Mouse (Mus musculus) gastrocnemius, postnatal 4 days (tissue): ENCODE data around the gene Nedd4. TPM values are rescaled to one million over a fixed set of nuclear protein-coding genes. Genes with fewer than 3 reads are reported as not detected.

ENCODE experiments used
- DNase-seq, 2 experiments: peaks; one replicate each; pipeline ENCODE4 v3.0.0; 2021 to 2022; ENCODE audit warnings: low spot score in 2 of 2, mixed read lengths in 2 of 2
- total RNA-seq, 2 experiments: library from RNA; stranded (reverse); gene quantifications; 2 replicates each; pipeline ENCODE4 v1.2.3; 2021

The Nedd4 gene
- total RNA-seq, 2 experiments from 2014 or later: 884 to 908 TPM

- DNase-seq: no peak
These were observed 13.6 kb downstream of the Nedd4 start for GRCm38 (mm10) chr9:72675745-72676200.

DNA sequence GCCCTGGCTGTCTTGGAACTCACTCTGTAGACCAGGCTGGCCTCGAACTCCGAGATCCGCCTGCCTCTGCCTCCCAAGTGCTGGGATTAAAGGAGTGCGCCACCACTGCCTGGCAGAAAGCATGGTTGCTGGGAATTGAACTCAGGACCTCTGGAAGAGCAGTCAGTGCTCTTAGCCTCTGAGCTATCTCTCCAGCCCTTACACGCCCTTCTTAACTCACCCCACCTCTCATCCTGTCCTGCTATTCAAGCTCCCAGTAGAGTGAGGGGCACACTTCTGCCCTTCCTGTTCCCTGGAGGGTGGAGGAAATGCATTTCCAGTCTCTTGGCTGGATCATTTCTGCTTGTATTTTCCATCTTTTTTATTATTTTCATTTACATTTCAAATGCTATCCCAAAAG lies 15.5 kb downstream of the Nedd4 start:
- no peak for DNase-seq

GRCm38 (mm10) chr9:72678771-72679170 lies 16.6 kb downstream of the Nedd4 start:
- no peak for DNase-seq

- no peak for DNase-seq
These were observed 19.6 kb downstream of the Nedd4 start for GRCm38 (mm10) chr9:72681652-72682228.

DNA sequence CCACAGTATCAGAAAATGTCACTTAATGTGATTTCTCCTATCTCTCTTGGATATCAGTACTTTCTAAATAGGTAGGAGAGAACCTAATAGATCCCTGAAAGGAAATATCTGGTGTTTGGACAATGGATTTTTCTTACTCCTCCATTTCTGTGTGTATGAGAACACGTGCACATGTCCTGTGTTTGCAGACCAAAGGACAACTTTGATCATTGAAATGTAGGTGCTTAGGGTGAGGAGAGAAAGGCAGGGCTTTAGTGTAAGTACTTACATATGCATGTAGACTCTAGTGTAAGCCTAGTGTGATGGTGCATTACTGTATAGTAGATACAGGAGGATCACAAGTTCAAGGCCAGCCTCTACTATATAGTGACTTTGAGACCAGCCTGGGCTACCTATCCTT lies 21.1 kb downstream of the Nedd4 start:
- no peak for DNase-seq

DNA sequence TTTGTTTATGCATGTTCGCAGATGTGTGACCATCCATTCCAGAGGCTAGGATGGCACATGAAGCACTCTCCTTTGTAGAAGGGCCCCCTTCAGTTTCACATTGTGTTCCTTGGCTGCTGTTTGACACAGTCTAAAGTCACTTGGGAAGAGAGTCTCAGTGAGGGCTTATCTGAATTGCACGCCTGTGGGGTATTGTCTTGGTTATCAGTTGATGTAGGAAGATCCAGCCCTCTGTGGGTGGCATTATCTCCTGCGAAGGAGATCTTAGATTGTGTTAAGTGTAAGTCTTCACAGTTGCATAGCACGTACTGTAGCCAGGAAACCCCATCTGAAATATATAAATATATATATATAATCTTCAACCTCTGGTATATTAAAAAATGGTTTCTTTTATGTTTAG lies 23.1 kb downstream of the Nedd4 start:
- no peak for DNase-seq

DNA sequence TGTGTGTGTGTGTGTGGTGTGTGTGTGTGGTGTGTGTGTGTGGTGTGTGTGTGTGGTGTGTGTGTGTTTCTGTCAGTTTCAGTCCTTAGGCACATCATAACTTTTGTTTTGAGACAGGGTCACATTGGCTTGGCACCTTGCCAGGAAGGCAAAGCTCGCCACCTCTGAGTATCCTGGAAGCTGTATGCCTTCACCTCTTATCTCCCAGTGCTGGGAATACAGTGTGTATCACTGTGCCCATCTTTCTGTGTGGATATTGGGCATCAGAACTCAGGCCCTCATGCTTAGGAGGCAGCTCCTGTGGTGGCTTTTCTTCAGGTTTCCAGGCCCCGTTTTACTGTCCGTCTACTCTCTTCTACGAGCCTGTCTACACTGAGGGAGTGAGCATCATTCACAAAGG lies 24.4 kb downstream of the Nedd4 start:
- no peak for DNase-seq

DNA sequence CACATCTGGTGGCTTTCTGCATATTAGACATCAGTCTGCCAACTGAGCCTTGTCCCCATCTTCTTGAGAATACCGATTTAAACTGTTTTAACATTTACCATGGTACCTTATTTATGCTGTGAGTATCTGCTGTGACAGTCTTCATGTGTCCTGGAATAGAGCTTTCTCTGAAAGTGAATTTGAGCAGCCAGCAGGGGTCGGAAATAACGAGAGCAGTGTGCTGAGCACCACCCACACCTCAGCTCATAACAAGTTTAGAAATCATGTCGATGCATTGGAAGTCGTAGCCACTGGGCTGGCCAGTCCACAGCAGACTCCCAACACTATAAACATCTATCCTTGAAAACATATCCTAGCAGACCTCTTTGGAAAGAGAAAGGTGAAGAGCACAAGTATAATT lies 27.4 kb downstream of the Nedd4 start:
- no peak for DNase-seq

GRCm38 (mm10) chr9:72690811-72691210 lies 28.7 kb downstream of the Nedd4 start:
- no peak for DNase-seq

DNA sequence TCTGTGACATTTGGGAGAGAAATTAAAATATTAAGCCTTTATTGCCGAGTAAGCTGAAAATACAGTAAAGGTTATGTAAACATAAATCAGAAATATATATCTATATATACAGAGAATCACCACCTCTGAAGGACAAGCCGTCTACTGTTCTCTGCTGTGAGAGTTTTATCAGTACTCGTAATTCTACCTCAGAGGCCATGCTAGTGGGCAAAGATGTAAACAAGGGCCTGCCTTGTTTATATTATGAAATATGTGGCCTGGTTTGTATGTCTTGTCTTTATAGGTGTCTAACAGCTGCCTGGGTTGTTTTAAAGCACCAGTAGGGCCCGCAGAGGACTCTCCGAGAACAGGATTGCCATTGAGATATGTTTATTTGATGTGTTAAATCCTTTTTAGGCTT lies 29.8 kb downstream of the Nedd4 start:
- DNase-seq: no peak

DNA sequence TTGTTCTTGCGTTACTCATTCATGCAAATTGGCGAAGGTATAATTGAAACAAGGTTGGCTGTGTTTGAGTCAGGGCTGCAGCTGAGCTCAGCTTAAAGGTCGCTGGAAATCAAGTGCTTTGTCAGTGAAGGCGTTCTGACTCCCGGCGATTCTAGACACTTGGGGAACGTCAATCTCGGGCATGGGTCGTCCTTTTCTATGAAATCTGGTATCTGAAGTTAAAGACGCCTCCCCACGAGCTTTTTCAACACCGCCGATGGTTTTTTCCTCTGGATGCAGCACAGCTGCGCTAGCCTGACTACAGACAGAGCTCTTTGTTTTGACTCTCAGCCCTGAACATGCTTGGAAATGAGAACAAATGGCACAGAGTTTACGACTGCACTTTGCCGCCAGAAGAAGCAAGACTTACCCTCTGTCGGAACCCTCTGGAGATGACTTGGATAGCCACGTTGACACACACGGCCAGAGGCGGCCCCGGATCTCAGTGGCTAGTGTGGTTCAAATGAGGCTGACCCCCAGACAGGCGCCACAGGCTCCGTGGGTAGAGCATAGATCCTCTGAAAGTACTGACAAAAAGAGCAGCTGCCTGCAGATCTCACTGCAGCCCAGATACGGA lies 31.0 kb downstream of the Nedd4 start:
- no peak for DNase-seq

DNA sequence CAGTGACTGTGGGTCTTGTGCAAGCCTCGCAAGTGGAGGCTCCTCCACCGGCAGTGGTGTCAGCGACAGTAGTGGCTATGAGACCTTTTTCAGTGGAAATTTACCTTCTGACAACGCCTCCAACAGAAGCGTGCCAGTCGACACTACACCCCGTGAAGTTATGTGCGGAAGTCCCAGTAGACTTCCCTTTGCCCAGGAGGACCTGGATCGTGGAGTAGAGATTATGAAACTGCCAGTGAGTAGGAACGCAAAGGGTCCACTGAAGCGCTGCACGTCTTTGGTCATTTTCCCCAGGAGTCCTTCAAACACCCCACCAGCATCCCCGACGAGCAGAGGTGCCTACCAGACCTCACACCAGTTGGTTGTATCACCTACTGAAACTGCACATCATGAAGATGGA lies 31.7 kb downstream of the Nedd4 start:
- no peak for DNase-seq

GRCm38 (mm10) chr9:72696508-72696907 lies 34.4 kb downstream of the Nedd4 start:
- no peak for DNase-seq

DNA sequence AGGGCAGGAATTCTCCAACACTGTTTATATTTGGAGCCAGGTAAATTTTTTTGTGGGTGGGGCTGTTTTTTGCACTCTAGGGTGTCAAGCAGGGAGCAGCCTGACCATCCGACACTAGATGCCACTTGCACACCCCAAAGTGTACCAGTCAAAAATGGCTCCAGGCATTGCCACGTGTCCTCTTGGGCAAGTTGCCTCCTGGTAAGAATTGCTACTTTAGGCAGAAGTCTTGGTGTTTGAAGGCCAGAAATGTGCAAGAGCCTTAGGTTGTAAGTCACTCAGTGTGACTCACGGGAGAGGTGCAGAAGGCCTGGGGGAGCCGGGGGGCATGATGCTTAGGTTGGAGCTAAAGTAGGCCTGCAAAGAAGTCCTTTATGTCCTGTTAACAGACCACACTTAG lies 35.6 kb downstream of the Nedd4 start:
- no peak for DNase-seq

GRCm38 (mm10) chr9:72699702-72700101 lies 37.6 kb downstream of the Nedd4 start:
- DNase-seq: peak in 1 of 2 experiments; percentile 30

DNA sequence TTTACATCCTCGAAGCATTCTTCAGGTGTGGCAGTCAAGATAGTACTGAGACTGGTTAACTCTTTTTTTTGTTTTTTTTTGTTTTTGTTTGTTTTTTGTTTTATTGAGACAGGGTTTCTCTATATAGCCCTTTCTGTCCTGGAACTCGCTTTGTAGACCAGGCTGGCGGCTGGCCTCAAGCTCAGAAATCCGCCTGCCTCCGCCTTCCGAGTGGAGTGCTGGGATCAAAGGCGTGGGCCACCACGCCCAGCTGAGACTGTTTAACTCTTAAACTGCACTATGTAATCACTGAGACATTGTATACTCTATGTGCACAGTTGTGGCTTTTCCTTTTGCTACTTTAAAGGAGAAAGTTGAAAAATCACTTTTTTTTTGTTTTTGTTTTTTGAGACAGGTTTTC lies 39.3 kb downstream of the Nedd4 start:
- DNase-seq: no peak

DNA sequence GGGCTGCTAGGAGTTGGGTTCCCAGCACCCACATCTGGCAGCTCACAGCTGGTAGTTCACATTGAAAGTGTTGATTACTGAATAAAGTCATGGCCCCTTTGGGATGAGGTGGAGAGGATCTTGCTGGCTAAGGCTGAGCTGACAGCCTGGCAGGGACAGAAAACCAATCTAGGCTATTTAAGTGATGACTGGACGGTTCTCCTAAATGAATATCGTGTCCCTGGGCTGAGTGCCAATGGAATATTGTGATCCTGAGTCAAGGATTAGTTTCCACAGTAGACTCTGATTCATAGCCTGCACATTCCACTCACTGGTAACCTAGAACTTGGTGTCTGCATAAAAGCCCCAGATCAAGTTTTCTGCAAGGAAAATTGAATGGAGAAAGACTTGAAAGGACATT lies 39.9 kb downstream of the Nedd4 start:
- peak in 1 of 2 experiments; percentile 50 for DNase-seq

DNA sequence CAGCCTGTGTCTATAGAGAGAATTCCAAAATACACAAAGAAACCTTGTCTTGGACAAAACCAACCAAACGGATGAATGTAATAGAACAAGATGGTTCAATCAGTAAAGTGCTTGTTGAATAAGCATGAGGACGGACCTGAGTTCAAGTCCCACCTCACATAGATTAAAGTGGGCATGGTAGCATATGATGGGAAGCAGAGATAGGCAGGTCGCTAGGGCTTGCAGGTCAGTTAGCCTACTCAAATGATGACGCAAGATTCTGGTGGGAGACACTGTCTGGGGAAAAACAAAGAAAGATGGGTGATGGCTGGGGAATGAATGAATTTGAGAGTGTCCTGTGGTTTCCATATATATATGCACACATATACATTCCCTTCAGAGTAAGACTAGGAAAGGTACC lies 41.0 kb downstream of the Nedd4 start:
- DNase-seq: no peak

DNA sequence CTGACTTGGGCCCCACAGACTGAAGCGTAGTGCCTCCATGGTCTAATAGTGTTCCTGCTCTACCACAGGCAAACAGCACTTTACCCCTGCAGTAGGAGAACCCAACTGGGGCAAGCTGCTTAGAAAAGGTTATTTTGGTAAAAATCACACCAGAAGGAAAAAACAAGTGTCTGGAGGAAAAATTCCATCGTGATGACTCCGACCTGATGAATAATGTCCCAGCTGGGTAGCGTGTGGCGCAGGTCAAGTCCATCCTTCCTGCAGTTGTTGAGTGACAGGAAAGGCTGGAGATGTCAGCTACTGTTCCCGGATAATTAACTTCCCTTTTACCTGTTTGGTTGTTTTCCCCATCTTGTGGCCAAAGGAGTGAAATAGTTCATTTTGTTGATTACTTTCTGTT lies 41.6 kb downstream of the Nedd4 start:
- DNase-seq: no peak

DNA sequence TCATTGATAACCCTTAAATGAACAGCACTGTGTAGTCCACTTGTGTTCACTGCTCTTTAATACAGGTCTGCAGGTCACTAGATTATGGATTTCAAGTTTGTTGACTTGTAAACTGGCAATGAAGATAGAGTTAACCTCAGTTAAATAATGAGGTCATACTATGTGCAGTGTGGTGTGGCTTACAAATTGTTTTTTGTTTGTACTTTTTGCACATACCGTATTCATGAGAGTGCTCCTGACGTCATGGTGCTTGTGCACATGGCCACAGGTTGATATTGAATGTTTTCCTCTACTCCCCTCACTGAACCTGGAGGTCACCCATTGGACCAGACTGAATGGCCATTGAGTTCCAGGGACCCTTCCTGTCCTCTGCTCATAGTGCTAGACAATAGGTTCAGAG lies 43.1 kb downstream of the Nedd4 start:
- no peak for DNase-seq

- no peak for DNase-seq
These were observed 45.9 kb downstream of the Nedd4 start for GRCm38 (mm10) chr9:72707999-72708398.

DNA sequence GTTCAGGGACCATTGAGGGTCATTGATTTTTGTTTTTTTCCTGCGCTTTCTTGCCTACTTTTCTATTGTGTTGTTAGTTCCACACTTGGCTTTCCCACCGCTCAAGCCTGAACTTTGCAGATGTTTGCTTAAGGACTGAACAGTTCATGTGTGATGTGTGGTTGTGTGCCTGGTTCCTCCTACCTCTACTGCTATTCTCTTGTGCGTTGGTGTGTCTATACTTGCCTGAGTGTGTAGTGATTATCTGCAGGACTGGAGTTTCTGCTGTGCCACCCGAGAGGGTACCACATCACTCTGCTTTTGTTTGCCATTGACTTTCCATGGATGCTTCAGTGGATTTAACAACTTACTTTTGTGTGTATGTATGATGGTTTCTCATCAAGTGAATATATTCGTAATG lies 46.5 kb downstream of the Nedd4 start:
- DNase-seq: no peak

DNA sequence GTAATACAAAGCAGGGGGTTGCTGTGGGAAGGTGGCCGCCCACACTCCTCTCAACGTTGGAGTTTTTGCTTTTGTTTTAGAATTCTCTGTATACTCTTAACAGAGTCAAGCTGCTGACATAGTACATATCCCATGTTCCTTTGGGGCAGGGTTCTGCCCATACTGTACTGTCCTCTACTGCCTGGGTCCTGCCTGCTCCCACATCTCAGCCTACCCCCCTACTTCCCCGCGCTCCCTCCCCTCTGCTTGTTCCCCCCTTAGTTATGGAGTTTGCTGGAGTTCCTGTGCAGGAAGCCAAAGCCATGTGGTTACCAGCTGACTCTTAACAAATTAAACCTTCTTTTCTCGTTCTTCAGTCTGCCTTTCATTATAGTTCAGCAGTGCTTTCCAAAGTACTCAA lies 47.9 kb downstream of the Nedd4 start:
- DNase-seq: no peak
